Mouse (Mus musculus): ENCODE results near the gene Rasgrp4. TPM values are rescaled to one million over a fixed set of nuclear protein-coding genes. Genes with fewer than 3 reads are reported as not detected.
A peak's percentile ranks its signal among the peaks of the same experiment; 100 is the strongest.
"Not testable (repeated sequence)": the region's sequence is repeated elsewhere in the genome, so short reads cannot be mapped to it uniquely, and the experiment has no call there.

The Rasgrp4 gene
- total RNA-seq, 2 experiments from 2014 or later = 1.4 TPM

DNA sequence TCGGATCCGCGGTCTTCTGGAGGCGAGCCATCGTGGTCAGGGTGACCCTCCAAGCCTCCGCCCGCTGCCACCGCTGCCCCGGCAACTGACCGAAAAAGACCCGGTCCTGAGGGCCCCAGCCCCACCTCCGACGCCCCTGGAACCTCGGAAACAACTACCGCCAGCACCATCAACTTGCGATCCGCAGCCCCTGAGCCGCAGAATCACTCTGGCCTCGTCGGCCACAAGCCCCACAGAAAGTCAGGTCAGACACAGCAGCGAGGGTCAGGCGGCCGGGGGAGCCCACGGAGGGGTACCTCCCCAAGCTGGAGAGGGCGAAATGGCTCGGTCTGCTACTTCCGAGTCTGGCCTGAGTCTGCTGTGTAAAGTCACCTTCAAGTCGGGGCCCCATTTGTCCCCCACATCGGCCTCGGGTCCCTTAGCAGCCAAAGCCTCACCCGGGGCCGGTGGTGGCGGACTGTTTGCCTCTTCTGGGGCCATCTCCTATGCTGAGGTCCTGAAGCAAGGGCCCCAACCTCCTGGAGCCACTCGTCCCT, 37.0 kb downstream of the Rasgrp4 start:
- intact Hi-C loops (cut with DNase I) = no loop called here
- DNase-seq (ENCODE audit: low spot score) = no peak

GRCm38 (mm10) chr7:29172390-29173016, 37.9 kb downstream of the Rasgrp4 start:
- intact Hi-C loops (cut with DNase I) = no loop called here
- no peak for DNase-seq (ENCODE audit: low spot score)

DNA sequence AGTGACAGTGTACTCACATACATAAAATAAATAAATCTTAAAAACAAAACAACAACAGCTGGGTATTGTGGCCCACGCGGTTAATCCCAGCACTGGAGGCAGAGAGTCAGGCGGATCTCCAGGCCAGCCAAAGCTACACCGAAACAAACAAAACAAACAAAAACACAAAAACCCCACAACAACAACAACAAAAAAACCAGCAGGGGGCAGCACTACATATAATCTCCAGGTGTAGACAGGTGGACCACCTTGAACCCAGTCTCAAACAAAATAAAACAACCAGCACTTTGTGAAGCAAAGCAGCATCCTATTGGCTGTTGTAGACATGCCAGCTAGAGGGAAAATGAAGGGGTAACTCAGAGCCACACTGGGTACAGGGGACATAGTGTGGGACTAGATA, 43.5 kb downstream of the Rasgrp4 start:
- no peak for DNase-seq (ENCODE audit: low spot score)
- intact Hi-C loops (cut with DNase I) = loop anchor here (2.0 kb wide), 1 partner anchor 119 kb away; no protein-coding TSS in a partner anchor

DNA sequence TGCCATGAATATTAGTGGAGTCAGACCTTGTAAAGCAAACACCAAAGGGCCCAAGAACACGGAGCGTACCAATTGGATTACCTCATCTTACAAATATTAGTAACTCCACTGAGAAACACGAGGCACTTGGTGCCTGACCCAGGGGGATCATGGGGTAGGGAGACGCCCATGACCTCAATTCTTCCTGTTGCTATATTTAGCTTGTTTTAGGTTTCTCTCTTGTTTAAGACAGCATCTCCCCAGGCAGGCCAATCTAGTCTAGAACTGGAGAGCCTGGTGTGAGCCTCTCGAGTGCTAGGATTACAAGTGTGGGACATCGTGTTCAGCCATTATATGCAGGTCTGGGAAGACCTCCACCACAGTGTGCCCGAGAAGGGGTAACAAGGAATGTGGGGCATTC, 44.7 kb downstream of the Rasgrp4 start:
- intact Hi-C loops (cut with DNase I) = loop anchor here (2.0 kb wide), 1 partner anchor 117 kb away; no protein-coding TSS in a partner anchor

GRCm38 (mm10) chr7:29180077-29180853, 45.6 kb downstream of the Rasgrp4 start, which contains the start of gene Psmd8:
Psmd8 (minus strand) TSS chr7:29180701.
- DNase-seq (ENCODE audit: low spot score) = peak; percentile 96
- intact Hi-C loops (cut with DNase I) = loop anchor here (1.0 to 2.0 kb wide), 2 partner anchors 24 to 59 kb away; partner anchors contain the start of genes Fam98c and Yif1b

More for the DNA sequence above, 44.7 kb downstream of the Rasgrp4 start:
- no peak for DNase-seq (ENCODE audit: low spot score)

DNA sequence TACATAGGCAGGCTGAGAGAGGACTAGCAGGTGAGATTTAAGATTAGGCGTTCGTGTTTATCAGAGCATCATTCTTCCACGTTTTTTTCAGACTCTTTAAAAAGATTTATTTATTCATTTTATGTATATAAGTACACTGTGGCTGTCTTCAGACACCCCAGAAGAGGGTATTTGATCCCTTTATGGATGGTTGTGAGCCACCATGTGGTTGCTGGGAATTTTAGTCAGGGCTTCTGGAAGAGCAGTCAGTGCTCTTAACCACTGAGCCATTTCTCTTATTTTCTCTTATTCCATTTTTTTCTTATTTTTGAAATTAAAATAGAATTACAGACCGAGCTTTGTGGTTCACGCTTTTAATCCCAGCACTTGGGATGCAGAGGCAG, 46.2 kb downstream of the Rasgrp4 start:
- DNase-seq (ENCODE audit: low spot score) = no peak
- intact Hi-C loops (cut with DNase I) = loop anchor here (1.0 to 2.0 kb wide), 2 partner anchors 25 to 58 kb away; partner anchors contain the start of genes Fam98c and Yif1b

GRCm38 (mm10) chr7:29181323-29181722, 46.7 kb downstream of the Rasgrp4 start:
- DNase-seq (ENCODE audit: low spot score) = not testable (repeated sequence)
- intact Hi-C loops (cut with DNase I) = loop anchor here (2.0 kb wide), 1 partner anchor 57 kb away; the partner anchor contains the start of gene Yif1b

- DNase-seq (ENCODE audit: low spot score); intact Hi-C loops (cut with DNase I): not testable (repeated sequence)
Observed at GRCm38 (mm10) chr7:29194230-29194629, 59.6 kb downstream of the Rasgrp4 start.

- intact Hi-C loops (cut with DNase I) = no loop called here
- no peak for DNase-seq (ENCODE audit: low spot score)
Observed at GRCm38 (mm10) chr7:29202577-29202976, 67.9 kb downstream of the Rasgrp4 start.

Other genes with a start within 250 kb of the Rasgrp4 start
- gene Actn4, start 172.5 kb upstream of the Rasgrp4 start, total RNA-seq (2021) = 100 to 1,000 TPM in 1 of 2 experiments, 10 to 100 TPM in 1; 77.0 to 101 TPM
- 100 to 1,000 TPM; 148 to 164 TPM for gene Eif3k, start 153.0 kb upstream of the Rasgrp4 start, total RNA-seq (2021)
- 1 to 10 TPM in 1 of 2 experiments, under 1 TPM in 1; 0.44 to 1.3 TPM for gene Map4k1, start 152.8 kb upstream of the Rasgrp4 start, total RNA-seq (2021)
- gene Ryr1, start 9.7 kb upstream of the Rasgrp4 start, total RNA-seq (2021) = not detected
- 10 to 100 TPM; 11.2 to 11.4 TPM for gene Fam98c, start 21.4 kb downstream of the Rasgrp4 start, total RNA-seq (2021)
- under 1 TPM; 0.39 to 0.45 TPM for gene Ggn, start 35.4 kb downstream of the Rasgrp4 start, total RNA-seq (2021)
- gene Spred3, start 35.6 kb downstream of the Rasgrp4 start, total RNA-seq (2021) = under 1 TPM; 0.36 to 0.49 TPM
- gene Psmd8, start 45.9 kb downstream of the Rasgrp4 start, total RNA-seq (2021) = 100 to 1,000 TPM; 118 to 125 TPM
- gene Catsperg1, start 79.2 kb downstream of the Rasgrp4 start, total RNA-seq (2021) = under 1 TPM; 0.16 to 0.34 TPM
- gene Kcnk6, start 97.7 kb downstream of the Rasgrp4 start, total RNA-seq (2021) = 1 to 10 TPM; 2.4 to 2.5 TPM
- 10 to 100 TPM; 75.2 to 78.9 TPM for gene Yif1b, start 103.5 kb downstream of the Rasgrp4 start, total RNA-seq (2021)
- 1 to 10 TPM in 1 of 2 experiments, under 1 TPM in 1; 0.73 to 3.7 TPM for gene 2200002D01Rik, start 113.6 kb downstream of the Rasgrp4 start, total RNA-seq (2021)
- 10 to 100 TPM; 33.5 to 37.1 TPM for gene Spint2, start 147.1 kb downstream of the Rasgrp4 start, total RNA-seq (2021)
- 1 to 10 TPM; 9.6 to 9.9 TPM for gene Ppp1r14a, start 154.5 kb downstream of the Rasgrp4 start, total RNA-seq (2021)
- gene Dpf1, start 169.1 kb downstream of the Rasgrp4 start, total RNA-seq (2021) = under 1 TPM in 1 of 2 experiments, not detected in 1; 0.53 TPM

Data from heart, postnatal 25 days (tissue).